Mouse (Mus musculus) heart, embryonic 11.5 days (tissue): Measurements from ENCODE around the gene Mrtfb. TPM values are rescaled to one million over a fixed set of nuclear protein-coding genes. Genes with fewer than 3 reads are reported as not detected.

ENCODE experiments used
- ATAC-seq: fragments of 200-750 bp; cut with Nextera tagmentation; replicated peaks from 2 replicates; pipeline ENCODE4 v1.8.0; 2017; ENCODE audit warnings: moderate library complexity; ENCODE audit not compliant: insufficient number of reproducible peaks, low FRiP score, low TSS enrichment
- H3K27ac ChIP-seq: fragments of 300-500 bp; sonication (generic); 2 replicates; pipeline ENCODE4 v1.5.1; 2014; ENCODE audit warnings: mild to moderate bottlenecking, low read depth, low read length
- H3K27me3 ChIP-seq: fragments of 300-500 bp; sonication (generic); 2 replicates; pipeline ENCODE4 v1.6.1; 2014; ENCODE audit warnings: mild to moderate bottlenecking, low read length, mixed read lengths; ENCODE audit not compliant: control insufficient read depth, insufficient read depth
- H3K36me3 ChIP-seq: fragments of 300-500 bp; sonication (generic); 2 replicates; pipeline ENCODE4 v1.6.1; 2014; ENCODE audit warnings: mild to moderate bottlenecking, low read length, moderate library complexity, mixed read lengths; ENCODE audit not compliant: control insufficient read depth, insufficient read depth
- H3K4me1 ChIP-seq: fragments of 300-500 bp; sonication (generic); 2 replicates; pipeline ENCODE4 v1.6.1; 2014; ENCODE audit warnings: low read length; ENCODE audit not compliant: control insufficient read depth, insufficient read depth
- H3K4me2 ChIP-seq: fragments of 300-500 bp; sonication (generic); 2 replicates; pipeline ENCODE4 v1.6.1; 2014; ENCODE audit warnings: mild to moderate bottlenecking, moderate library complexity
- H3K4me3 ChIP-seq: fragments of 300-500 bp; sonication (generic); 2 replicates; pipeline ENCODE4 v1.5.1; 2014; ENCODE audit warnings: low read depth, low read length
- H3K9ac ChIP-seq: fragments of 300-500 bp; sonication (generic); 2 replicates; pipeline ENCODE4 v1.6.1; 2014; ENCODE audit warnings: mild to moderate bottlenecking, low read depth, low read length, moderate library complexity
- H3K9me3 ChIP-seq: fragments of 300-500 bp; sonication (generic); replicated peaks from 2 replicates; pipeline ENCODE4 v1.6.1; 2016; ENCODE audit warnings: low read length; ENCODE audit not compliant: control insufficient read depth
- WGBS: fragments of 180-500 bp; shearing (Covaris S2); extraction: QIAGEN DNeasy Blood & Tissue Kit; methylation state at CpG from one replicate; pipeline ENCODE4 v1.1.7; 2014; ENCODE audit not compliant: insufficient replicate concordance; 5-methylcytosine and 5-hydroxymethylcytosine counted together
- polyA plus RNA-seq: library from polyadenylated mRNA; unstranded; fragments of >200 nt; fragmentation: Nextera tagmentation; extraction: Ambion mirVana; gene quantifications from 2 replicates; pipeline ENCODE4 v1.2.1, GENCODE M21; 2014

The Mrtfb gene
- polyA plus RNA-seq, 1 experiment from 2014 or later, result 20.2 TPM

- WGBS, result 27% methylated on average over 3 of the region's 3 CpGs
- Histone ChIP-seq H3K4me2 (no peak overlapping the region), H3K4me1 (peaks cover 17% of the 10 kb centered on the region), H3K4me3 (no peak overlapping the region), H3K36me3 (no peaks in the 10 kb centered on the region; the same call in 1 of the 2 replicates), H3K9ac (no peak overlapping the region), H3K27ac (no peak overlapping the region), H3K27me3 (no peaks in the 10 kb centered on the region), H3K9me3 (no peaks in the 10 kb centered on the region)
- no peak for ATAC-seq
Measured at GRCm38 (mm10) chr16:13329640-13330039, 73.4 kb downstream of the Mrtfb start.

- 71% methylated on average over 6 of the region's 6 CpGs for WGBS
- Histone ChIP-seq H3K36me3 (no peaks in the 10 kb centered on the region; the same call in 1 of the 2 replicates), H3K9ac (no peak overlapping the region), H3K27ac (peak overlapping the region; percentile 16; the same call in 1 of the 2 replicates), H3K4me2 (no peak overlapping the region), H3K4me1 (peaks cover 17% of the 10 kb centered on the region), H3K9me3 (no peaks in the 10 kb centered on the region), H3K4me3 (no peak overlapping the region), H3K27me3 (no peaks in the 10 kb centered on the region)
- ATAC-seq, result no peak
Measured at GRCm38 (mm10) chr16:13330221-13330659, 74.0 kb downstream of the Mrtfb start.

- H3K36me3 ChIP-seq, result no peaks in the 10 kb centered on the region; the same call in 1 of the 2 replicates
- H3K27me3 ChIP-seq, result no peaks in the 10 kb centered on the region
- H3K9ac ChIP-seq, result no peak overlapping the region
- peaks cover 18% of the 10 kb centered on the region for H3K4me1 ChIP-seq
- no peak for ATAC-seq
- no peak overlapping the region for H3K4me3 ChIP-seq
- no peak overlapping the region for H3K4me2 ChIP-seq
- no peaks in the 10 kb centered on the region for H3K9me3 ChIP-seq
- H3K27ac ChIP-seq, result no peak overlapping the region
- WGBS, result 53% methylated on average over 3 of the region's 3 CpGs
Measured at GRCm38 (mm10) chr16:13331898-13332297, 75.6 kb downstream of the Mrtfb start.

- no peak overlapping the region for H3K4me3 ChIP-seq
- no peak overlapping the region for H3K27ac ChIP-seq
- ATAC-seq, result no peak
- no peak overlapping the region for H3K9ac ChIP-seq
- WGBS, result 67% methylated on average over 2 of the region's 2 CpGs
- no peak overlapping the region for H3K4me2 ChIP-seq
- H3K27me3 ChIP-seq, result no peaks in the 10 kb centered on the region
- H3K4me1 ChIP-seq, result peaks cover 22% of the 10 kb centered on the region
- H3K9me3 ChIP-seq, result no peaks in the 10 kb centered on the region
- H3K36me3 ChIP-seq, result no peaks in the 10 kb centered on the region; the same call in 1 of the 2 replicates
Measured at GRCm38 (mm10) chr16:13332536-13332935, 76.3 kb downstream of the Mrtfb start.

- no peak for ATAC-seq
- Histone ChIP-seq H3K9me3 (no peaks in the 10 kb centered on the region), H3K4me3 (no peak overlapping the region), H3K9ac (no peak overlapping the region), H3K27ac (no peak overlapping the region), H3K4me1 (peaks cover 22% of the 10 kb centered on the region), H3K4me2 (no peak overlapping the region), H3K27me3 (no peaks in the 10 kb centered on the region), H3K36me3 (no peaks in the 10 kb centered on the region; the same call in 1 of the 2 replicates)
- 68% methylated on average over 5 of the region's 5 CpGs for WGBS
Measured at GRCm38 (mm10) chr16:13333781-13334341, 77.6 kb downstream of the Mrtfb start.

GRCm38 (mm10) chr16:13336503-13337230, 80.4 kb downstream of the Mrtfb start:
- Histone ChIP-seq H3K4me1 (peaks cover 8% of the 10 kb centered on the region), H3K4me3 (no peak overlapping the region), H3K4me2 (no peak overlapping the region), H3K27me3 (no peaks in the 10 kb centered on the region), H3K9me3 (no peaks in the 10 kb centered on the region), H3K36me3 (no peaks in the 10 kb centered on the region; the same call in 1 of the 2 replicates), H3K27ac (no peak overlapping the region), H3K9ac (no peak overlapping the region)
- WGBS, result 34% methylated on average over 5 of the region's 5 CpGs
- ATAC-seq, result 0 out of 2 replicates have a peak, but pooled peaks have one; percentile 26

GRCm38 (mm10) chr16:13338094-13338493, 81.8 kb downstream of the Mrtfb start:
- no peak overlapping the region for H3K9ac ChIP-seq
- no peak overlapping the region for H3K27ac ChIP-seq
- no peak for ATAC-seq
- H3K4me3 ChIP-seq, result no peak overlapping the region
- H3K27me3 ChIP-seq, result no peaks in the 10 kb centered on the region
- peaks cover 8% of the 10 kb centered on the region for H3K4me1 ChIP-seq
- H3K9me3 ChIP-seq, result no peaks in the 10 kb centered on the region
- no peaks in the 10 kb centered on the region for H3K36me3 ChIP-seq
- WGBS, result 76% methylated on average over 4 of the region's 4 CpGs
- H3K4me2 ChIP-seq, result no peak overlapping the region

GRCm38 (mm10) chr16:13339433-13339832, 83.2 kb downstream of the Mrtfb start:
- Histone ChIP-seq H3K4me1 (peaks cover 8% of the 10 kb centered on the region), H3K27ac (no peak overlapping the region), H3K4me3 (no peak overlapping the region), H3K27me3 (no peaks in the 10 kb centered on the region), H3K9me3 (no peaks in the 10 kb centered on the region), H3K4me2 (no peak overlapping the region), H3K9ac (no peak overlapping the region), H3K36me3 (no peaks in the 10 kb centered on the region)
- 89% methylated on average over 6 of the region's 6 CpGs for WGBS
- no peak for ATAC-seq
